Mouse (Mus musculus) embryo, embryonic 11 days (tissue): ENCODE measurements around the gene Bckdk.
"Not testable (repeated sequence)": the region's sequence is repeated elsewhere in the genome, so short reads cannot be mapped to it uniquely, and the experiment has no call there.

Source experiments
- DNase-seq: peaks from one replicate; pipeline ENCODE4 v3.0.0-alpha.2; 2015

Bckdk gene

DNA sequence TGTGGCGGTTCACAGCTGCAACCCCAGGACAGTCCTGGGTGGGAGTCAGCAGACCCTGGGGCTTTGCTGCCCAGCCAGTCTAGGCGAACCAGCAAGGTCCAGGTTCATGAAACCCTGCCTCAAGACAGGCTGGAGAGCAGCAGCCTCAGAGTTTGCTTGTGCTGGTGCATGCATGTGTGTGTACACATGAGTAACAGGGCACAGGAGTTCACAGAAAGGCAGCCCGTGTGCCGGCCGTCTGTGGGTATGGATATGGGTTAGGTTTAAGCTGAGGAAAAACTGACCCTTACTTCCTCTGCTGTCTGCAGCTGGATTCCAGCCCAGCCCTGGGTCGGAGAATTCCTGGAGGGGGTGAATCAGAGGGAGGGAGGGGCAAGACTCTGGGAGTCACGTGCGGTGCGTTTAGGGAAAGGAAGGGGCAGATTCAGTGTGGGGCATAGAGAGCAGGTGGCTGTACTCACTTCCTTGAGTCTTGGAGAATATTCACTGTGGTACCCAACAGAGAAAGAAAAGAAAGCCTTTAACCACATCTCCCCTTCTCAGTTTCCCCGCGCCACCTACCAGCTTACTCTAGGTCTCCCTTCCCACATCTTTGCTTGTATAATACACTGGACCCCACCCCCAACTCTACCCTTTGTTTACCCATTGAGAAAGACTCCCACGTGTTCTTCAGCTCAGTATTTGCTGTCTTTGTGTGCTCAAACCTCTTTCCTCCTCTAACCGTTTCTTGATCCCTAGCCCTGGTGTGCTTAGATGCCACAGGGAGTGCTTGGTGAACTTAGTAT, 27.7 kb downstream of the Bckdk start:
- peak; percentile 30 for DNase-seq

GRCm38 (mm10) chr7:127932273-127933031, 28.6 kb downstream of the Bckdk start:
- peak; percentile 64 for DNase-seq

GRCm38 (mm10) chr7:127934075-127934474, 30.2 kb downstream of the Bckdk start:
- no peak for DNase-seq

- DNase-seq = peak; percentile 96
Measured at GRCm38 (mm10) chr7:127935028-127935722, 31.3 kb downstream of the Bckdk start.

DNA sequence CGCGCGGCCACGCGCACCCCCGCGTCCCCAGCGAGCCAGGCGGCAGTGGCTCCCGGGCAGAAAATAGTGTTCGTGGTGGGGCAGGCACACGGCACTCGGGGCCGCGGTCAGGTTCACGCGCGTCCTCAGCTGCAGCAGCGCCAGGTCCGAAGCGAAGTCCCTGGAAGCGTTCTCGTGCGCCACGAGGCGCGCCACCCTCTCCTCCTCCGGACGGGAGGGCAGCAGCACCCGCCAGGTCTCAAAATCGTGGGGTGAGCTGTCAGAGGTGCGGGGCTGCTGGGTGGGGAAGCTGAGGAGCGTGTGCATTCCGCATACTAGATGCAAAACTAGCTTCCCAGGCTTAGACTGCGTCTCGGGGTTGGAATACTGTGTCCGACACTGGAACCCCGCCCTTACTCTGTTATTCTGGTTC, 31.9 kb downstream of the Bckdk start:
- no peak for DNase-seq

DNA sequence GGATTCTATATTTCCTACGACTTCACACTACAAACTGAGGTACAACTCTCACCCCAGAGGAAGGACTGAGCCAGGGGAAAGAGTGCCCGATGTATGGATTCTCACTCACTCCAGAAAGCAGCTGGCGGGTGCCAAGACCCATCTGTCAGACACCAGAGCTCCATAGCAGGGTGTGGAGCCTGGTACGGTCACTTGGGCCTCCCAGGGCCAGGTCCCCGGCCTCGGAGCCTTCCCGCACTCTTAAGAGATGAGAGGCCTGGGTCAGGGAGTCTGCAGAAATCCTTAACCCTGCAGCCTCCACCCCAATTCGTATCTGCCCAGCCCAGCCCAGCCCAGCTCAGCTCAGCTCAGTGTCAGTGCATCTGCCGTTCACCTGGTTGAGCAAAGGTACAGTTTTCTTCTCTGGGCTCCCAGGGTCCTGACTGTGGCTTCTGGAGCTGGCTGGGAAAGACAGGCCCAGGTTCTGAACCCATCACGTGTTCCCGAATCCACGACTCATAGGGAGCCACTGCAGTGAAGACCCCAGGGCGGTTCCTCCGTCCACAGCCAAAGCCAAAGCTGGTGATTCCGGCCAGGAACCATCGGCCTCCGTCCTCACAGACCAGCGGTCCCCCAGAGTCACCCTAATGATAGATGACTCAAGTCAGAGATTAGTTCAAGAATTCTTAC, 32.5 kb downstream of the Bckdk start:
- no peak for DNase-seq

- DNase-seq = not testable (repeated sequence)
Measured at GRCm38 (mm10) chr7:127942097-127942496, 38.2 kb downstream of the Bckdk start.

- DNase-seq = peak; percentile 49
Measured at GRCm38 (mm10) chr7:127944614-127945013, 40.7 kb downstream of the Bckdk start.

DNA sequence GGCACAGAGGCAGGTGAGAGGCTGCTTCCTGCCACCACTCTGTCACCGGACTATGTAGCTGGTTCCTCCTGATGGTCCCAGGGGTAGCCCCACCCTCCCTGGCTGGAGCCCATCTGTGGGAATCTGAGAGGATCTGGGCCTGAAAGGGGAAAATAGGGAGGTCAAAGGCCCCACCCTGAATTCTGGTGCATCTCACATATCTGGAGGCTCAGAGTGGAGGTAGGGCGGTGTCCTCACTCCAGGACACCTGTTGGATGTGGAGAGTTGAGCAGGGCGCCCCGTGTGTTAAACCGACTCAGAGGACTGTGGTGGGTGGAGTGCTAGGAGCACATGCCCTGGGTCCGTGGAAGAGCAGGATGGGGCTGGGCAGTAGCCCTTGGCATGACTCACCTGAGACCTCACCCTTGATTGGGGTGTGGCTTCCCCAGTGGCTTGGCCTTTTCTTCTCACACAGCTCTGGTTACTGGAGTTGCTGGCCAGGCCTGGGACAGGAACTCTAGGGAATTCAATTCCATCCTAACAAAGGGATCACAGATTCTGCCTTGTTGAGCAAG, 42.7 kb downstream of the Bckdk start, which contains the start of gene Prss36:
TSS of gene Prss36 (minus strand) at position 256 of the 554 bp plus-strand sequence.
- no peak for DNase-seq

DNA sequence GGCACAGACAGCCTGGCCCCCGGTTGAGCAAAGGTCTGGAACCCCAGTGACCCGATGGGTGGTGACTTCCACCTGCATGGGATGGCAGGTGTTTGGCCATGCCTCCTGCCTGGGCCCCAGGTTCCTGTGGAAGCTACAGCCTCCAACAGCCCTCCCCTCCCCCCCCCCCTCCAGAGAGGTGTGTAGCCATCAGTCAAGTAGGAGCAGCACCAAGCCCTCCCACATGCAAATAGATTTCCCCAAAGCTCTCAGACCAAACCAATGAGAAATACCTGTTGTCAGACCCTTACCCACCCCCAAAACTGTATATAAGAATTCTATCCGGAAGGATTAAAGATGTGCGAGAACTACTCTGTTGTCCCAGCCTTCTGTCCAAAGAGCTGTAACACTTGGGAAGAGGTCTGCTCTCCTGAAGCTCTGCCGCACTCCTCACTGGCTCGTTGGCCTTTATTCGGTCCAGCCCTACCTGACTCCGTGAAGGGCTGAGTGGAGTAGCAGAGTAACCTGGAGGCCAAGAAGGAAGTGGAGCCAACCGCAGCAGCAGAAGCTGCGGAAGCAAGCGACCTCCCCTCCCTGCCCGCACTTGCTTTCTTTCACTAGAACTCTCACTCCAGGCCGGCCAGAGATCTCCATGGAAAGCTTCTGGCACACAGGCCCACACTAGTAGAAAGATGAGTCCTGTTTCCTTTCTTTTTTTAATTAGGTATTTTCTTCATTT, 49.1 kb downstream of the Bckdk start:
- no peak for DNase-seq

GRCm38 (mm10) chr7:127959364-127959763, 55.5 kb downstream of the Bckdk start:
- DNase-seq = no peak
